24 mouse cellular contexts compared by ENCODE assay signal in the genomic region with DNA sequence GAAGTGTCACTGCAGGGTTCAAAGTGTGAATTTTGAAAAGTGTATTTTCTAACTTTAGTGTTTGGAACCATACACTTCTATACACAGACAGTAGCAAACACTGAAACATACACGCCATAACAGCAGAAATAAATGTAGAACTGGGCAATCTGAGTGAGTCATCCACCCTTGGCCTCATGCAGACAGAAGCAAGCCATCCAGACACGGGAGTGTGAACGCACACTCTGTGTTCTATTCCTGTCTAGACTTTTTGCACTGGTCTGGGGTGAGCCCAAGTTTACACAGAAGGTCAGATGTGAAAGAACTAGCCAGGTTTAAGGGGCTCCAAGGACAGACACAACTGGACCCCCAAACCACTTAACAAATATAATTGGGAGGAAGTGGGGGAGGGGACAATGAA. TPM values are rescaled to one million over a fixed set of nuclear protein-coding genes. Genes with fewer than 3 reads are reported as not detected.
DNase-seq lines count a peak whose midpoint lies in the region; ATAC-seq lines count a peak whose summit lies in the region.
"Had no signal": no experiment of that assay in that cellular context is flagged by ENCODE, and none has a peak within 500 bp of the region (broad histone marks: within the 10 kb centered on the region; RNA-seq: fewer than 3 reads in every experiment).

No protein-coding gene starts in this region.

- no peak overlapping the region for H3K4me3 ChIP-seq in heart, embryonic 14.5 days (ENCODE audit: control insufficient read depth in 1 of 2, insufficient read depth in 1 of 2, low read depth in 1 of 2, low read length in 2 of 2)
- H3K4me3 ChIP-seq in forebrain, embryonic 12.5 days (replicated peaks) = no peak overlapping the region
- H3K4me3 ChIP-seq: limb, embryonic 10.5 days; liver, embryonic 15.5 days; midbrain, embryonic 12.5 days had no signal

- H3K36me3 ChIP-seq in heart, embryonic 14.5 days (ENCODE audit: control insufficient read depth, insufficient read depth, low read length) = no peaks in the 10 kb centered on the region
- H3K36me3 ChIP-seq in forebrain, embryonic 12.5 days (replicated peaks) = no peaks in the 10 kb centered on the region
- H3K36me3 ChIP-seq: limb, embryonic 10.5 days; liver, embryonic 15.5 days; midbrain, embryonic 12.5 days had no signal

- DNase-seq in heart, adult 11 months = peak; percentile 41
- no peak for DNase-seq in heart, adult 18-20 months
- no peak for DNase-seq in heart, postnatal 4 days
- DNase-seq in 3T3-L1 (ENCODE audit: low read depth, low spot score) = peak; percentile 73
- peak; percentile 56 for DNase-seq in adipocyte (ENCODE audit: low spot score)
- no peak for DNase-seq in left cerebral cortex, adult 8-10 months (ENCODE audit: low spot score in 2 of 2)
- DNase-seq: cerebellum, adult 18-20 months; cerebellum, postnatal 14 days; gastrocnemius, postnatal 10 days; kidney, adult 9 months; kidney, postnatal 14 days; liver; lung, postnatal 14 days had no signal

- H3K4me1 ChIP-seq in heart, embryonic 14.5 days (ENCODE audit: control insufficient read depth in 2 of 2, insufficient read depth in 2 of 2, low read length in 2 of 2) = peaks cover 9 to 33% of the 10 kb centered on the region in 2 experiments
- H3K4me1 ChIP-seq in forebrain, embryonic 12.5 days = peaks cover 15% of the 10 kb centered on the region
- H3K4me1 ChIP-seq: liver, embryonic 15.5 days had no signal

- ATAC-seq in heart, embryonic 14.5 days (ENCODE audit: insufficient number of reproducible peaks, insufficient read depth, low FRiP score, low read depth) = no peak
- ATAC-seq in forebrain, embryonic 12.5 days (ENCODE audit: low FRiP score) = no peak
- ATAC-seq: activated CD4-positive, CD25-positive, alpha-beta regulatory T cell, adult 4 months; inflammation-experienced regulatory T-cells, adult 6 months had no signal

- H3K9ac ChIP-seq in heart, embryonic 14.5 days (ENCODE audit: low read length) = no peak overlapping the region
- no peak overlapping the region for H3K9ac ChIP-seq in forebrain, embryonic 12.5 days
- H3K9ac ChIP-seq: hindbrain, embryonic 14.5 days; liver, embryonic 15.5 days; midbrain, embryonic 12.5 days had no signal

- no peaks in the 10 kb centered on the region for H3K9me3 ChIP-seq in heart, embryonic 14.5 days (ENCODE audit: control insufficient read depth, low read length)
- H3K9me3 ChIP-seq in forebrain, embryonic 12.5 days = no peaks in the 10 kb centered on the region
- H3K9me3 ChIP-seq: limb, embryonic 10.5 days; liver, embryonic 15.5 days; midbrain, embryonic 12.5 days had no signal

- WGBS in heart, embryonic 14.5 days = 21% methylated on average over 3 of the region's 3 CpGs
- WGBS in forebrain, embryonic 12.5 days = 84% methylated on average over 3 of the region's 3 CpGs

- no peak overlapping the region for H3K4me2 ChIP-seq in heart, embryonic 14.5 days (ENCODE audit: low read length)
- no peak overlapping the region for H3K4me2 ChIP-seq in forebrain, embryonic 12.5 days
- H3K4me2 ChIP-seq: hindbrain, embryonic 14.5 days; liver, embryonic 15.5 days; midbrain, embryonic 12.5 days had no signal

- H3K27me3 ChIP-seq in heart, embryonic 14.5 days (ENCODE audit: control insufficient read depth, insufficient read depth, low read length) = no peaks in the 10 kb centered on the region
- H3K27me3 ChIP-seq in forebrain, embryonic 12.5 days = no peaks in the 10 kb centered on the region
- H3K27me3 ChIP-seq: liver, embryonic 15.5 days; midbrain, embryonic 12.5 days had no signal

- H3K27ac ChIP-seq in heart, embryonic 14.5 days (replicated peaks in 1 of 2; ENCODE audit: control insufficient read depth in 1 of 2, insufficient read depth in 1 of 2, low read depth in 2 of 2, low read length in 2 of 2) = peak overlapping the region; percentile 33 to 64; a peak in 2 of 4 replicates
- H3K27ac ChIP-seq in forebrain, embryonic 12.5 days = no peak overlapping the region
- H3K27ac ChIP-seq: hindbrain, embryonic 14.5 days; limb, embryonic 10.5 days; liver, embryonic 15.5 days; midbrain, embryonic 12.5 days had no signal

RNA-seq across cellular contexts. Expression of a gene that starts 57.3 kb away (rescaled TPM):
- total RNA-seq in heart, adult 18-20 months (2021) = 10 to 100 TPM; 28.7 to 33.5 TPM
- polyA plus RNA-seq in heart, embryonic 14.5 days (2014; fragmentation: Nextera tagmentation; extraction: Ambion mirVana) = 14.5 and 16.5 TPM in 2 replicates
- total RNA-seq in heart, postnatal 4 days (2021) = 10 to 100 TPM; 62.6 to 68.3 TPM
- total RNA-seq in left cerebral cortex, adult 8-10 months (2022) = 10 to 100 TPM; 29.9 to 34.4 (median 32.5) TPM
- 7.7 and 8.8 TPM in 2 replicates for polyA plus RNA-seq in forebrain, embryonic 12.5 days (2016; fragmentation: Nextera tagmentation; extraction: Ambion mirVana)
- total RNA-seq: granulocyte monocyte progenitor cell, adult 5-6 weeks; megakaryocyte, adult 5-6 weeks; neutrophil, adult 5-6 weeks had no signal
- polyA plus RNA-seq: activated CD4-positive, CD25-positive, alpha-beta regulatory T cell, adult 4 months; inflammation-experienced regulatory T-cells, adult 6 months had no signal

Comparison
In these comparisons a context has a peak if more than half of its experiments do, and no peak if none do; other contexts are left out.
1. DNase-seq: peak in heart, adult 11 months (single experiment), 3T3-L1 (single experiment) and adipocyte (single experiment); none in heart, adult 18-20 months (0 of 2), heart, postnatal 4 days (single experiment) and left cerebral cortex, adult 8-10 months (0 of 2).